Mouse (Mus musculus) neutrophil, adult 5-6 weeks (primary cell): ENCODE results near the gene Gpc5. TPM values are rescaled to one million over a fixed set of nuclear protein-coding genes. Genes with fewer than 3 reads are reported as not detected.

Experiments
- ATAC-seq: fragments of 151-379, 151-347 bp; 2 replicates; pipeline ENCODE4 v1.8.0; 2017; ENCODE audit warnings: mild to moderate bottlenecking, moderate TSS enrichment; ENCODE audit not compliant: insufficient number of reproducible peaks, poor library complexity, low FRiP score, severe bottlenecking; ENCODE audit errors: extremely low read depth
- total RNA-seq: library from RNA; stranded (forward); fragments of 200-1000 nt; gene quantifications from 2 replicates; pipeline ENCODE4 v1.2.3, GENCODE M21; 2017

Gpc5 gene
- total RNA-seq, 1 experiment from 2014 or later: not detected

DNA sequence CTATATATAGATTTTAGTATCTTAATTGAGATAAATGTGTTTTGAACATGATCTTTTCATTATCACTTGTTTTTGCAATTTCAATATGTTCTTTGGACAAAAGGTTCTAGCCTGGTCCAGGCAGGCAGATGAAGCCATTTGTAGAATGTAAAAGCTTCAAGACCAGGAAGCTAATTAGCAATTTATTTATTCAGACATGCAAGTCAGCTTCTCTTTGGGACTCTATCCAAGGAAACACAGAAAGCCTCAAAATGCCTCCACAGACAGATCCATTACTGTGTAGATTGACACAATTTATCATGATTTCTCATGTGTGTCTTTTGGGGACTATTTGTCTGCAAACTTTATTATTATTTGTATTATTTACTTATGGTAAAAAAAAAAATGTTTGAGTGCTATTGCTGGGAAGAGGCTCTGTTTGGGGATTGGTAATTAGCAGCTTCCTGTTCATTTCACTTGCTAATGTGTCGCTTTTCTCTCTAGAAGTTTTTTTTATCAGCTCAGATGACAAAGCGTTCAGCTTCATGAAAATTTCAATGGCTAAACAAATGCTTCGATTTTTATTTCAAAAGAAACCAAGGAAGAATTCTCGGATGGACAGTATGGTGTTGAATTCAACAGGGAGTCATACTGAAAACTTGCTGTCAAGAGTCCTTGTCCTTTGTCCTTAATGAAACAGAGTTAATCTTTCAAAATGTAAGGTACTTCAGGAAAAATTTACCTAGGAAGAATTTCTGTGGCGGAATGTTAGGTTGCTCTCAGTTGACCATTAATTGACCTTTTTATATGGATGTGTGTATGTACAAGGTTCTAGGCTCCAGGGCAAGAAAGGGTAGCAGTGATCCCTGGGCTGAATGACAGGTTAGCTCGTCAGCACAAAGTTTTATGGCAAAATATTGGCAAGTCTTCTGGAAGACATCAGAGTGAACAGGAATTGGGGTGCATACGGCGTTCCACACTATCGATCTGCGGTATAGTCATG, 353.1 kb downstream of the Gpc5 start:
- no peak for ATAC-seq

DNA sequence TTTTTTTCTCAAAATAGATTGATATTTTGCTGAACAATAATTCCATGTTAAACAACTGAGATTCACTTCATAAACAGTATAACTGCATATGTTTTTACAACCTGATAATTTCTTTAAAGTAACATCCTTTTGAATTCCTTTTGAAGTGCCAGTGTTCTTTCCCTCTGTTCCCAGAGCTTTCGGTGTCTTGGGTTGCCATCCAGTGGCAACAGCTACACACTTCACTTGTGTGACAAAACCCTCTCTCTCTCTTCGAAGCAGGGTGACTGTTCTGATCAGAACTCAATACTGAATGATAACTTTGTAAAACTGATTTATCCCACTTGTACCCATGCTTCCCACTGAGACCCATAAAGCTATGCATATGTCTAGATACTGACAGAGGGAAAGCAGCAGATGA, 358.9 kb downstream of the Gpc5 start:
- no peak for ATAC-seq

DNA sequence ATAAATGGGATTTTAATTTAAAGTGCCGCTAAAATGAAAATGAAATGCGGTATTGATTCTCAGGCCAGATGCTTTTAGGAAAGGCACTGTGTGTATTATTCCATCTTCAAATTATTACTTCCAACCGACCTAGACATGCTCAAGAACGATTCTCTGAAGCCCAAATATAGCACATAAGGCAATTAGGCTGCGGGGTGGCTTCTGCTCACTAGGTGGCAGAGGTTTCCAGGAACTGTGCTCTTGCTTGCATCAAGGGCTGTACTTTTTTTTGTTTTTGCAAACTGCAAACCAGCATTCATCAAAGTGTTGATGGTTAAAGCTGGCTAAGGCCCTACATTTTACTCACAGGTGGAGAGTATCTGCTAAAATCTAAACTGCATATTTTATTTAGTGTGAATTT, 375.9 kb downstream of the Gpc5 start:
- ATAC-seq: no peak

- no peak for ATAC-seq
Measured at GRCm38 (mm10) chr14:115475234-115475633, 383.2 kb downstream of the Gpc5 start.

GRCm38 (mm10) chr14:115477360-115477759, 385.3 kb downstream of the Gpc5 start:
- no peak for ATAC-seq

DNA sequence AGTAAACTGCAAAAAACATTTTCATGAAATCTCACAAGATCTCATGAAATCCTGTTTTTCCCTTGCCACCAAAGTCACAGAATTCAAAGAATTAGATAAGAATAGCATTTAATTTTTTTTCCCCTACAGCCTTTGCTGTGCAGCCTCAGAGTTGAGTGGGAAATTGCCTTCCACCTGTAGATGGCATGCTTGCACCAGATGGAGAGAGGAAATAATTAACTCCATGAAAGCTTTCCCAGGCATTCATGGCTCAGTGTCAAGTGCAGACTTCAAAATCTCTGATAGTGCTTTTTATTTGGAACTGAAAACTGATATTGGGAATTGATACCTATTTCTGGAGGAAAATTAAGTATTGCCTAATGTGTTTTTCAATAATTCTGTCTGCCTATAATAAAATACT, 393.1 kb downstream of the Gpc5 start:
- ATAC-seq: no peak

DNA sequence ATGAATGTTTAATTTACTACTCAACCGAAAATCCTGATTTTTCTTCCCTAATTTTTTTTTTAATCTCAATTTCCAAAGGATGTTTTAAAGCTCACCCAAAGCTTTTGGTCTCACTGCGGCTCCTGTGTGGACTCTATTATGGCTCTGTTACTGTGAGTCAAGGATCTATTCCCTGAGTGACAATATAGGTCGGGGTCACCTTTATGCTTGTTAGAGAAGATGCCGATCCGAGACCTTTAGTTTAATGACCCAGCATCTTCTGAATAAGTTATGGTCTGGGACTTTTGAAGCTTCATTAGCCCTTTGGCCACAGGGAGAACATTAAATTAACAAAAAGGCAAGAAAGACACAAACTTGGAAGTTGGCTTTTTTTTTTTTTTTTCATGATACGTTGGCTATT, 408.8 kb downstream of the Gpc5 start:
- ATAC-seq: no peak

DNA sequence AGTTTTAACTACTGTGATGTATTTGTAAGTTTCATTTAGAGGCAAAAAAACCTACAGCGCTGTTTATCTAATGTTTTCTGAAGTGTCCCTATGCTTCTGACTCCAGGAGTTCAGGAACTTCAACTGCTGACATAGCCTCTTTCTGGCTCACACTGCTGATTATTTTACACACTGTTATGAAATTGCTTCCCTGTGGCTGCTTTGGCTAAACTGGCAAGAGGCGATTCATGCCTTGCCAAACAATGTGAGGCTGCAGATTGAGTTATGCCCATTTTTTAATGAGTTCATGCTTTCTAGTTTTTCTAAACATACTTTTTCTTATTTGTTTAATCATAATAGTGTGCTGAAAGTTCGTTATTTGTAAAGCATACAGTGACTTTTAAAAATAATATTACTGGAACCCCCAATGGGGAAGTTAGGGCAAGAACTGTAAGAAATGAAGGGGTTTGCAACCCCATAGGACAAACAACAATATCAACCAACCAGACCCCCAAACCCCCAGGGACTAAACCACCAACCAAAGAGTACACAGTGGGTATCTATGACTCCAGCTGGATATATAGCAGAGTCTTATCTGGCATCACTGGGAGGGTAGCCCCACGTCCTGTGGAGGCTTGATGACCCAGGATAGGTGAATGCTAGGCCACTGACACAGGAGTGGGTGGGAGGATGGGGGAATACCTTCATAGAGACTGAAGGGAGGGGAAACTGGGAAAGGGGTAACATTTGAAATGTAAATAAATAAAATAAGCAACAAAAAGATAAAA, 454.7 kb downstream of the Gpc5 start:
- no peak for ATAC-seq

GRCm38 (mm10) chr14:115551996-115552395, 460.0 kb downstream of the Gpc5 start:
- no peak for ATAC-seq

DNA sequence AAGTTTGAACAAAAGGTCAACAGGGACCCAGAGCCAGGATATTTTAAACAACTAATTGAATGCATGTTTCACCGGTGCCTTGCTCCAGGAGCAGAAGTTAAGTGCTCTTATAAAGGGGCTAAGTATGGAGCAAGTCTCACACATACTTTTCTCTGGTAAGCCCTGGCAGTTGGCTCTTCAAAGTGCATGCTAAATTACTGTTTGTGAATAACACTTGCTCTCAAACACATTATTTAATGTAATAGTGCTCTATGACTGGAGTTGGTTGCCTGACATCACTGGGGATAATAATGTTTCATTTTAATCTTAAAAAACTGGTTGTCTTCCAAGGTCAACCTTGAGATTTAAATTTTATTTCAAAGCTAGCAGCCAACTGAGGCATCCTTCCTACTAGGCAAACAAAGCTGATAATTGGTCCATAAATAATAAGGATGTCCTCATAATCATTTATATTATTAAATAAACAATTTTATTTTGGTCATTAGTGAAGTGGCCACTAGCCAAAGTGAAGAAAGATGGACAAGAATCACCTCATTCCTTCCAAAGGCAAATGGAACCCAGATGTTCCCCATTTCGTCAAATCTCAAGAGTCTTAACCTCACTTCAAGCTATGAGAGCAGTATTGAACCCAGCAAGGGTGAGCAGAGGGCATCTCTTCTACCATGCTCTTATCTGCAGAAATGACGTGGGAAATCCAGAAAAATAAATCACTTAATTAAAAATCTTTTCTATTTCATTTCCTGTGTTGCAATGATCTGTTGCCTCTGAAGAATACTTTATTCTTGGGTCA, 488.6 kb downstream of the Gpc5 start:
- ATAC-seq: no peak

DNA sequence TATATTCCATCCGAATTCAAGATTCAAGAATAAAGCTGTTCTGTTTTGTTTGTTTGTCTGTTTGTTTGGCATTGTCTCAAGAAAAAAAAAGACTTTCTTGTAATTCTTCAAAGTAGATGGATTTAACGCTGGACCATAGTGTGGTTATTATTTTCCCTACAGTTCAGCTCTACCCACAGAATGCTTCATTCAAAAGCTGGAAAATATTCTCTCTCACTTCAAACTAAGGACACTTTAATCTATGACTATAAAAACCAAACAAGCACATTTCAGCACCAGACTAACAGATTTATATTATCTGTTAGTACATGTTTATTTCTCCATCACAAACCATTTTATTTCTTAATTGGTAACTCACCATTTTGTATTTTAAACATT, 489.2 kb downstream of the Gpc5 start:
- no peak for ATAC-seq

- no peak for ATAC-seq
Measured at GRCm38 (mm10) chr14:115600259-115601029, 508.4 kb downstream of the Gpc5 start.

DNA sequence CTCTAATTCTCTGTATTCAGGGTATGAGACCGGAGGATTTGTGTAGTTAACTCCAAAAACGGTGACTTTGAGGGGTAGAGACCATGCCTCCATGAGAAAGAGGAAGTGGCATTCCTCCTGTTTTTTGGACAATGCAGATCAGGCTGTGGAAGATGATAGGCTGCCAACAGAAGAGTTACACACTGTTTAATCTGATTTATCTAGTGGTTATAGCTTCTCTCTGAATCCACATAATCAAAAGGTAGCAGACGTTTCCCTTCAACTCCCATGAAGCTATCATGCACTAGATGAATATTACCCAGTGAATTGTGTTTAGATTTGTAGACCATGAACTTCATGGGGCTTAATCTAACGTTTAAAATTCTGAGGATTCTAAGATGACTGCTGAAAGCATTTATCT, 522.1 kb downstream of the Gpc5 start:
- ATAC-seq: no peak

DNA sequence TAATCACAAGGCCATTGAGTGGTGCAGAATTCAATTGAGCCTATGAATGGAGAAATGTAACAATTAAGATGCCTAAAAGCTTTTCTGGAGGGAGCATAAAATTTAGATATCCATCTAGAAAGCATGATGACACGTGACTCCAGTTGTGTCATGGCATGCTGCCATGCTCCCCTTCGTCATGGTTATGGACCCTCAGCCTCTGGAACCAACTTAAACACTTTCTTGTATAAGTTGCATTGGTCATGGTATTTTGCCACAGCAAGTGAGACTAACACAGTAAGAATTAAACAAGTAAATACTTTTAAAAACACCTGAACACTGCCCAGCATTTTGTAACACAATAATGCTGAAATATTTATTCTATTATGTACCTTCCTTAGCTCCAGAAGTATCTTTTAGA, 524.3 kb downstream of the Gpc5 start:
- ATAC-seq: no peak

- no peak for ATAC-seq
Measured at GRCm38 (mm10) chr14:115616846-115617245, 524.8 kb downstream of the Gpc5 start.

- no peak for ATAC-seq
Measured at GRCm38 (mm10) chr14:115620473-115620872, 528.5 kb downstream of the Gpc5 start.

- no peak for ATAC-seq
Measured at GRCm38 (mm10) chr14:115631160-115631898, 539.3 kb downstream of the Gpc5 start.

DNA sequence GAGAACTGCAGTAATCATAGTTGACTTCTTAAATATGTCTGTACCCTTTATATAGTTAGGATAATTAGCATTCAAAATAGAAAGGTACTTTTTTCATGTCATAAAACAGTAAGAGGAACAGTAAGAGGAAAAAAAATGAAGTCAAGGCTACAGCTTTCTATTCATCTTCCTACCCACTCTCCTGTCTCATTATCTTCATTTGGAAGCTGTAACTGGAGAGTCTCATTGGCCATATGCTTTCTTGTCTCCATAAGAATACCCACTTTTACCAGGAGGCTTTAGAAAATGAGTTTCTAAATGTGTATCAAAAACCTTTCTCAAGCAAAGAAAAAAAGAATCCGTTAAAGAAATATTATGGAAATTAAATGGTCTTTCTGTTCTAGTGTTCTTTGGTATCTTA, 541.3 kb downstream of the Gpc5 start:
- ATAC-seq: no peak
